Mouse (Mus musculus) CD4-positive, CD25-positive, alpha-beta regulatory T cell, adult 2 months (primary cell): Measurements from ENCODE around the gene Nipsnap2.
A peak's percentile ranks its signal among the peaks of the same experiment; 100 is the strongest.
"Not testable (repeated sequence)": the region's sequence is repeated elsewhere in the genome, so short reads cannot be mapped to it uniquely, and the experiment has no call there.

Experiments
- DNase-seq: peaks from one replicate; pipeline ENCODE4 v3.0.0-alpha.2; 2012; ENCODE audit warnings: low read depth, low spot score

Nipsnap2 gene

GRCm38 (mm10) chr5:129761865-129762540 lies 37.1 kb downstream of the Nipsnap2 start:
- no peak for DNase-seq

- no peak for DNase-seq
Observed at GRCm38 (mm10) chr5:129770443-129771355, 45.8 kb downstream of the Nipsnap2 start.

- DNase-seq = no peak
Observed at GRCm38 (mm10) chr5:129772433-129772832, 47.6 kb downstream of the Nipsnap2 start.

- DNase-seq = not testable (repeated sequence)
Observed at GRCm38 (mm10) chr5:129773330-129773729, 48.5 kb downstream of the Nipsnap2 start.

GRCm38 (mm10) chr5:129774661-129775060 lies 49.8 kb downstream of the Nipsnap2 start:
- DNase-seq = no peak

GRCm38 (mm10) chr5:129778348-129778995 lies 53.6 kb downstream of the Nipsnap2 start:
- no peak for DNase-seq

GRCm38 (mm10) chr5:129778996-129779716 lies 54.3 kb downstream of the Nipsnap2 start:
- DNase-seq = peak; percentile 79

GRCm38 (mm10) chr5:129780131-129780530 lies 55.3 kb downstream of the Nipsnap2 start:
- DNase-seq = peak; percentile 31

GRCm38 (mm10) chr5:129782211-129782610 lies 57.3 kb downstream of the Nipsnap2 start:
- DNase-seq = peak; percentile 75

GRCm38 (mm10) chr5:129785235-129785870 lies 60.5 kb downstream of the Nipsnap2 start:
- peak; percentile 24 for DNase-seq

- DNase-seq = no peak
Observed at GRCm38 (mm10) chr5:129786161-129786560, 61.3 kb downstream of the Nipsnap2 start.

GRCm38 (mm10) chr5:129786818-129787790 lies 62.2 kb downstream of the Nipsnap2 start, which contains the start of gene Psph:
TSS of gene Psph (minus strand) at chr5:129787449.
- peak; percentile 99 for DNase-seq

GRCm38 (mm10) chr5:129787818-129788593 lies 63.1 kb downstream of the Nipsnap2 start:
- no peak for DNase-seq

- peak; percentile 64 for DNase-seq
Observed at GRCm38 (mm10) chr5:129790591-129790990, 65.7 kb downstream of the Nipsnap2 start.
